Mouse (Mus musculus): ENCODE data around the gene Chat. TPM values are rescaled to one million over a fixed set of nuclear protein-coding genes. Genes with fewer than 3 reads are reported as not detected.

Gene Chat
- total RNA-seq (2023): not detected

GRCm38 (mm10) chr14:32465889-32466288 is at the start of gene Chat:
Chat (minus strand) TSS chr14:32465989.

GRCm38 (mm10) chr14:32513336-32514032 is 47.7 kb upstream of the Chat start, which contains the start of gene Ercc6:
Ercc6 (plus strand) TSS chr14:32513521.

GRCm38 (mm10) chr14:32464601-32465505 is 936 bp downstream of the Chat start, which contains the start of gene Slc18a3:
Slc18a3 (minus strand) TSS chr14:32464850.

DNA sequence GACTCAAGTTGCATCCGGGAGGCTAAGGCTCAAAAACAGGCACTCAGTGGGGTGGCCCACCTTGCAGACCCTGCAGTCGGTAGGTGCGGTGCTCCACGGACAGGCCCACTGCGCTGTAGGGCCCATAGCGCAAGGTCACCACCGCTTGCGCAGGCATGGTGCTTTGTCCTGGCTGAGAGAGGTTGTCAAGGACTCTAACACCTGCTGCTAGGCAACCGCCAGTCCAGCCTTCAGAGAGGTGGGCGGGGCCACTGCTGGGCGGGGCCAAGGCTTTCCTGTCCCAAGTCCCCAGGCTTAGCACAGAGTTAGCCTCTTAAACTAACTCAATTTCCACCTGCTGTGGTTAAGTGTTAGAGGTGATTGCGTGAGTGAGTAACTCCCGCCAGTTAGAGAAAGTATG is 77.6 kb downstream of the Chat start, which contains the start of gene 1700024G13Rik:
Gene 1700024G13Rik (minus strand): TSS at position 196 of the 400 bp plus-strand sequence.

Other genes starting within 250 kb of the Chat start
- gene Ogdhl, start 144.0 kb downstream of the Chat start, total RNA-seq (2023): not detected
- gene 1700024G13Rik, start 77.6 kb downstream of the Chat start, total RNA-seq (2023): not detected
- not detected for gene Slc18a3, start 1.1 kb downstream of the Chat start, total RNA-seq (2023)
- 10 to 100 TPM; 15.8 to 18.0 TPM for gene Ercc6, start 47.5 kb upstream of the Chat start, total RNA-seq (2023)
- not detected for gene Prrxl1, start 133.4 kb upstream of the Chat start, total RNA-seq (2023)
- not detected for gene 3425401B19Rik, start 219.3 kb upstream of the Chat start, total RNA-seq (2023)